Mouse (Mus musculus) v-Abl transformed pro-B cells (cell line): ENCODE measurements around the gene Slc9a8.

ENCODE experiments used
- in situ Hi-C, 2 experiments: fragments of 400-800 bp; cut with MboI; formaldehyde crosslinking; loops; one replicate each; pipeline ENCODE4 v1.15.1; 2025; ENCODE audit not compliant: unreplicated experiment in 2 of 2

Gene Slc9a8

DNA sequence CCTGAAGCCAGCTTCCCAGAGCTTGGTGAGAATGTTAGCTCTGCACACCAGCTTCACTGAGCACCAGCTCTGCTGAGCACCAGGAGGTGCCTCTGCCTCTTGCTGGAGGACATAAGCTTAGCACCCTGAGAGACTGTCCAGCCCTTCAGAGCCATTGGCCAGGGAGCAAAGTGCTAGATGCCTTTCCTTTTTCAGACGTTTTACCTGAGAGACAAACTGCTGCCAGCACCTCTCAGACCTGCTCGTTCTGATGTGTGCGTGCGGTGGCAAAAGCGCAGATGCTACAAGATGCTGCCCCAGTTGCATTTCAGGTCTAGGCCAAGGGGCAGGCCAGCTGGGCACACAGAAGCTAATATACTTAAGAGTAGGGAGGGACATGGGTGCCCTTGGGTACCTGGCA, 54.1 kb downstream of the Slc9a8 start:
- in situ Hi-C loops, result no loop called here

DNA sequence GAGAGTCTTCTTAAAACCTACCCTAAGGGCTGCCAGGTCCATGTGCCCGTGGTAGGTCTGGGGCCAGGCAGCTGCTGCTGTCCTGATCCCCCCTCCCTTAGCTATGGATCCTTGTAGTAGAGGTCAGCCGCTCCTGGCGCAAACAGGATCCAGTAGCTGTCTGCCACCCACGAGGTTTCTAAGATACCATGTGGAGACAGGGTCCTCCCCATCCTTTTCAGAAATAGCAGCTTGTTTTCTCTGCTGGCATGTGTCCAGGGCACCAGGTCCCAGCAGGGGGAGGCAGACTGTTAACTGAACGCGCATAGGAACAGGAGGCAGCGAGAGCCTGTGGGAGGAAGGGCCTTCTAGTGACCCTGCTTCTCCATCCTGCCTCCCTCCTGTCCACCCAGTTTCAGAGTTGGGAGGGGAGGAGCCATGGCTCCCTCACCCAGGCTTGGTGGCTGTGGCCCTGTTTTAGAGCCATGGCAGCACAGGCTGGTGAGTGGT, 54.7 kb downstream of the Slc9a8 start:
- in situ Hi-C loops, result no loop called here

DNA sequence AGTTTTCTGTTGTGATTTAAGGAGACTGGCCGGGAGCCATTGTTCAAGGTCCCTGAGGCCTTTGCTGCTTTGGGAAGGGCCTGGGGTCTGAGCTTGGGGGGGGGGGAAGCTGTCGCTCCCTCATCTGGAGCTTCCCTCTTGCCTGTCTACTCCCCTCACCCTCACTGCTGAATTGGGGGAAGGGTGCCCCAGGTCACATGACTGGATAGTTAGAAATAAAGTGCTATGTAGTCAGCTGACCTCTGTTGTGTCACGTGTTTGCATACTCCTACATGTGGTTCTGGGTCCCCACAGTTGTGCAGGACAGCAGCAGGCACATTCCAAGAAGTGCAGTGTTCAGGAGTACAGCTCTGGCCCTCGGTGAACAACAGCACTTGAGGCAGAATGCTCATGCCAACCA, 55.2 kb downstream of the Slc9a8 start:
- in situ Hi-C loops, result no loop called here

DNA sequence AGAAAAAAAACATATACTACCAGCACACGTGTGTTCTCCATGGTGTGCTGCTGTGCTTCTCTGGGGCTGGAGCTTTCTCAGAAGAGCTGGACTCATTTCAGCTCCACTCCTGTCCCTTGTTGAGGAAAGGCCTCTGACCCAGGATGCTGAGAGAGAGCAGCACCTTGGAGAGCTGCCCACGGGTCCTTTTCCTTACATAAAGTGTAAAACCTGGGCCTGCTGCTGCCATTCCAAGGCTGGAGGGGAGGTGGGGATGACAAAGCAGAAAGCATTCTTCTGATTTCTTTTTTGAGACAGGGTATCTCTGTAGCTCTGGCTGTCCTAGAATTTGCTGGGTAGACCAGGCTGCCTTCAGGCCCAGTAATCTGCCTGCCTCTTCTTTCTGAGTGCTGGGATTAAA, 56.6 kb downstream of the Slc9a8 start:
- in situ Hi-C loops, result no loop called here

DNA sequence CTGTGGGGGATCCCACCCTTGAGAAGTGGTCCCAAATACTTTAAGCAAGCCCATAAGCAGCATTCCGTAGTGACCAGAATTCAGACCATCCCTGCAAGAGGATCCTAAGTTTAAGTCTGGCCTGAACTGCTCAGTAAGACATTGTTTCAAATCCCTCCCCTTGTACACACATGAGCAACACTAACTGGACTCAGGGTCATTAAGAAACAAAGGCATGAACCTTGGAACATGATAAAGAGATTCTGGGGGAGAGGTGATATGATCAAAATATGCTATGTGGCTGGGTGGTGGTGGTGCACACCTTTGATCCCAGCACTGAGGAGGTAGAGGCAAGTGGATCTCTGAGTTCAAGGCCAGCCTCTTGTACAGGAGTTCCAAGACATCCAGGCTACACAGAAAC, 58.0 kb downstream of the Slc9a8 start:
- in situ Hi-C loops, result no loop called here

DNA sequence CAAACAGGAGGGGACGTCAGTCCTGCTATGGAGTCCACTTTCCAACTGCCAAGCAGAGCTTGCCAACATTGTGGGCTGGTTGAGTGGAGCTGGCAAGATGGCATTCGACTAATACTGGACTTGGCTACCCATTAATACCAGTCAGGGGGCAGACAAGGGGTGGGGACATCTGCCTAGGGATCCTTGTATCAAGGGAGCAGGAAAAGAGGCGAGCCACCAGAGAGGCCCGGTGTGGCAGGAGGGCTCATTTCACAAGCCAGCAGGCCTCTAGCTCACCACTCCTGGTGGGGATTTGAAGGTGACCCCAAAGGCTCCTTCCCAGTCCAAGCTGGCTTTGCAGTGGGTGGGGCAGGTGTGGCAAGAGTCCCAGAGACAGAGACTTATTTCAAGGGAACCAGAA, 61.2 kb downstream of the Slc9a8 start:
- in situ Hi-C loops, result no loop called here

DNA sequence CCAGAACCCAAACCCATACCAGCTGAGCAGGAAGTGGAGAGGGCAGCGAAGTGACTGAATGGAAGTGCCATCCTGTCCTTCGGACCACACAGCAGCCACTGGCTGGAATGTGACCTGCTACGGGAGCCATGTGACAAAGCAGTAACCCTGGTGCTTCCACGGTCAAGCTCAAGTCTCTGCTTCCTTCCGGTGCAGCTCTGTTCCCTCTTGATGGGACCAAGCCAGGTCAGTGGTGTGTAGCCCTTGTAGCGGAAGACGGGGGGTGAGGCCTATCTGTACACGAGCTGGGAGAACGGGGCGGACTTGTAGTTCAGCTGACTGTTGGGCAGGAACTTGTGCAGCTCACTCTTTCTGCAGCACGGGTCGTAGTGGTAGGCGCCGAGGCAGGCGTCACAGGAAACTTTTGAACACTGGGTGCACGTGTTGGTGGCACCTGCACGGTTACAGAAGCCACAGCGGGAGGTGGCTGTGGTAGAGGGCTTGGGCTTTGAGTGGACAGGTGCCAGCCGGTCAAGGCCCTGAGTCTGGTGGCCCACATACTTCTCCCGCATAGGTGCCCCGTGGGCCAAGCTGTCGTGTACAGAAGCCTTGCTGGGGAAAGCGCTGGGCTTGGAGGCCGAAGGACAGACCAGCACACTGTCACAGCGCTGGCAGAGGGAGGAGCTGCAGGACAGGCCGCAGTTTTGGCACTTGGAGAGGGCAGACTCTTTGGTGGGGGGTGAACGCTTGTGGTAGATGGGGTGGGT, 61.7 kb downstream of the Slc9a8 start:
- in situ Hi-C loops, result no loop called here

DNA sequence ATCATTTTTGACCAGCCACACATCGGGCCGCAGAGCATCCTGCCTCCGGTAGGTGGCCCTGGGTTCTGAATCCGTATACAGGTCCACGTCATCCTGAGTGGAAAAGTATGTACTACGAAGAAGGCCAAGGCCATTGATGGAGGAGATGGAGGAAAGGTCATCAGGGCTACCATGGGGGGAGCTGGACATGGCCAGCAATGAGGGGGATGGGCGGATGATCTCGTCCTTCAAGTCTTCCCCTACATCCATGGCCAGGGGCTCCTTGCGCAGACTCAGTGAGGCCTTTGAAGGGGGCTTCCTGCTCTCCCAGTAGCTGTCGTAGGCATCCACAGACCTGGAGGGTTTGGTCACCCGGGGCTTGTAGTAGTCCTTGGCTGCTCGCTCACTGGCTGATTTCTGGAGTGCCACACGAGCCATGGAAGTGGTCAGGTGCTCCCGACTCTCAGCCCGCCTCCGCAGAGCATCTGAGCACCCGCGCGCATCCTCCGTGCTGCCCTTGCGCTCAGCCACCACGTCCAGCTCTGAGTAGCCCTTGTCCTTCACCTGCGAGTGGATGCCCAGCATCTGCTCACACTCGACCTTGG, 62.4 kb downstream of the Slc9a8 start:
- in situ Hi-C loops, result no loop called here

DNA sequence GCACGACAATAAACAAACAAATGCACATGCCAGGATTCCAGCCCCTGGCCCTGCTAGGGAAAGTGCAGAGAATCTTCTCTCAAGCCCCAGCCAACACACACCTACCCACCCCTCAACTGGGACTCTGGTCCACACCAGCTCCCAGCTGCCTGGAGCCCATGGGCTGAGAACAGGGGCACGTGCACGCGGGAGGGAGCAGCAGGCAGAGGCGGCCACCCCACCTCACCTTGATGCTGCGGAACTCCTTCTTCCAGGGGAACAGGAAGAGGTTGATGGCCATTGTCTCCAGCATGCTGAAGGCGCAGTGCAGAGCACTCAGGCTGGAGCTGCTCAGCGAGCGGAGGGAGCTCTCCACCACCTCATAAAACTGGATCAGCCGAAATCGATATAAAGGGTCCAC, 63.4 kb downstream of the Slc9a8 start:
- in situ Hi-C loops, result no loop called here

DNA sequence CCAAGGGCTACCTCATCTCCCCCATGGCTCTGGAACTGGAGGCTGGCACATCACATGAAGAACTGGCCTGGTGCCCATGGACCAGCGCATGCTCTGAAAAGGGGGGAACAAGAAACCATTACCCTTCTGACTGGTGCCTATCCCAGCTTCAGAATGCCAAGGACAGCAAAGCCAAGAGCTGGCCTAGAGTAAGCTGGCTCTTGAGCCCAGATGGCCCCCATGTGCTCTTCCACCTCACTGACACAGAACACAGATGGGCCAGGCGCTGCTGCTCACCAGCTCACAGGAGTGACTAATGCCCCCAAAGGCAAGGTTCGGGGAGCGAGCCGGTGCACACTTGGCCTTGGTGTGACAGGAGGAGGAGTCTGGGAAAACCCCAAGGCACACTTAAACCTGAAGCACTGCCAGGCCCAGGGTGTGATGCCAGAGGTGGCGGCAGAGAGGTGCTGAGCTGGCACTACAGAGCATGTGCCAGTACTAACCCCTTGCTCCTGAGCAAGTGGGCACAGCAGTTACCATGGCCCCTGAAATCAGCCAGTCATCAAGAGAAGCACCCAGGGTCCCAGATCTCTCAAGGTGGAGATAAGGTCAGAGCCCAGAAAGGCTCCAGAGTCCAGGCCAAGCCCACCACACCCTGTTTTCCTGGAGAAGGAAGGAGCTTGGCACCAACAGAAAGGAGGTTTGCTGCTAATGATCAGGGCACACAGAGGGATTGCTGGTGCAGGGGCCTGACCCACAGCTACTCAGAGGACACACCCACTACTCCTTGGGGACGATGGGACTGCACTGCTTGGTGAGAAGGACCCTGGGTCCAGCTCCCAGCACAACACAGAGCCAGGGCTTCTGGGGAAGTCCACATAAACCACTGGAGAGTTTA, 64.2 kb downstream of the Slc9a8 start:
- in situ Hi-C loops, result no loop called here

DNA sequence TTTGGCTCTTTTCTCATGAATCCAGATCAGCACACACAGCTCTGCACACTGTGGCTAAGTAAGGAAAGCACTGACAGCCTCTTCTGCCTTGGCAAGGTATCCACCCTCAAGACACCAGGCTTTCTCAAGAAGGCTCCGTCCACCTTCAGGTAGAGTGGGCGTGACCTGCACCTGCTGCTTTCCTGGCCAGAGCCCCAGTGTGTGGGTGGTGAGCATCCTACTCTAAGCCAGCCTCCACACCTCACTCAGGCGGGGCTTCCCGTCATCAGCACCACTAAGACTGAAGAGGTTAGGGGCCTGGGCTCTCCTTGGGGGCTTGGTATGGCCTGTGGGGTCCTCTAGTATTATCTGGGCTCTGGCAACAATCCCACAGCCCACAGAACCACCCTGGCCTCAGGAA, 65.1 kb downstream of the Slc9a8 start:
- in situ Hi-C loops, result no loop called here

DNA sequence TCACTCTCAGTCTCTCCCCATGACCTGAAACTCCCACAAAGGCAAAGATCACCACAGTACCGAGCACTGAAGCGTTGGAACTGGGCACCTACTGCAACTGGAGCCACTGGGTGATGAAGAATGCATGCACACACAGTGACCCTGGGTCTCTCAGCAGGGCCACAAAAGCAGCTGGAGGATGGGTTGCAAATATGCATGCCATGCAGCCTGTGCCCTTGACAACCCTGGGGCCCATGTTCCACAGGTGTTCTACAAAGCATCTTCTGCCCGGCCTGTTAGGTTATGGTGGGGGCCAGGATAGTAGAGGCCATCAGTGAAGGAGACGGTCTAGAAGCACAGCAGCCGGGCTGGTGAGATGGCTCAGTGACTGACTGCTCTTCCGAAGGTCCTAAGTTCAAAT, 66.0 kb downstream of the Slc9a8 start:
- in situ Hi-C loops, result no loop called here

DNA sequence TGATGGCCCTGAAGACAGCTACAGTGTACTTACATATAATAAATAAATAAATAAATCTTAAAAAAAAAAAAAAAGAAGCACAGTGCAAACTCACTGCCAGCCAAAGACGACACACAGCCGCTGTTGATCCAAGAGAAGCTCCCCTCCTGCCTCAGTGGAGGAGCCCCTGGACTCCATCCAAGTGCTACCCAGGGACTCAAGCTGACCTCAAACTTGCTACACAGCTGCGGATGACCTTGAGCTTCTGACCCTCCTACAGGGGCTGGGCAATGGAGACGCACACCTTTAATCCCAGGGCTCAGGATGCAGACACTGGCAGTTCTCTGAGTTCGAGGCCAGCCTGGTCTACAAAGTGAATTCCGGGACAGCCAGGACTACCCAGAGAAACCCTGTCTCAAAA, 66.5 kb downstream of the Slc9a8 start:
- in situ Hi-C loops, result no loop called here

DNA sequence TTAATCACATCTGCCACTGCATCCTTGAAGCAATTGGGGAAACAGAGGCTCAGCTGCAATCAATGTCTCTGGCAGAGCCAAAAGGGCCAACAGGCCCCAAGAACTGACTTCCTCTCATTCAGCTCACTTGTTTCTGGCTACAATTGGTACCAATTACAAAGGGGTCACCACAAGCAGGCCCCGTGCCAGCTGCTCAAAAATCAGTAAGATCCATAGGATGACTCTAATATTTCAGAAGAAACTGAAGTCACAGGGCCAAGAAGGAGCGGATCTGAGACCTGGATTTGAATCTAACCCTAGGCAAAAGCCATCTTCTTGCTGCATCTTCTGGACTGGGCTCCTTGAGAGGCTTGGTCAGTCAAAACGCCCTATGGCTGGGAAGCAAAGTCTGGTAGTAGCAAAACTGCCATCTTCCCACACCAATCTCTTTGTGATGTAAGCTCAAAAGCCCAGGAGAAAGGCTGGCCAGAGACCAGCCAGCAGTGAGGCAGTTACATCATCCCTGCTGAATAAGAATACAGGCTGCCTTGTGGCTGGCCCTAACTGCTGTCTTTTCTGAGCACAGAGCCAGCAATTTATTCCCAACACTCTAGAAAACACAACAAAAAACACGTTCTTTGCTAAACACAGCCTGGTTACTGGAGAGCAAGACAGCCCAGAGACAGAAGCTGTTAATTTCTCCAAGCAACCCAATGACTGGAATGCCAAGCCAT, 69.5 kb downstream of the Slc9a8 start:
- in situ Hi-C loops, result loop anchor here (5.0 kb wide), 1 partner anchor 69 kb away; the partner anchor contains the start of gene Slc9a8 (in 2 of the 2)

DNA sequence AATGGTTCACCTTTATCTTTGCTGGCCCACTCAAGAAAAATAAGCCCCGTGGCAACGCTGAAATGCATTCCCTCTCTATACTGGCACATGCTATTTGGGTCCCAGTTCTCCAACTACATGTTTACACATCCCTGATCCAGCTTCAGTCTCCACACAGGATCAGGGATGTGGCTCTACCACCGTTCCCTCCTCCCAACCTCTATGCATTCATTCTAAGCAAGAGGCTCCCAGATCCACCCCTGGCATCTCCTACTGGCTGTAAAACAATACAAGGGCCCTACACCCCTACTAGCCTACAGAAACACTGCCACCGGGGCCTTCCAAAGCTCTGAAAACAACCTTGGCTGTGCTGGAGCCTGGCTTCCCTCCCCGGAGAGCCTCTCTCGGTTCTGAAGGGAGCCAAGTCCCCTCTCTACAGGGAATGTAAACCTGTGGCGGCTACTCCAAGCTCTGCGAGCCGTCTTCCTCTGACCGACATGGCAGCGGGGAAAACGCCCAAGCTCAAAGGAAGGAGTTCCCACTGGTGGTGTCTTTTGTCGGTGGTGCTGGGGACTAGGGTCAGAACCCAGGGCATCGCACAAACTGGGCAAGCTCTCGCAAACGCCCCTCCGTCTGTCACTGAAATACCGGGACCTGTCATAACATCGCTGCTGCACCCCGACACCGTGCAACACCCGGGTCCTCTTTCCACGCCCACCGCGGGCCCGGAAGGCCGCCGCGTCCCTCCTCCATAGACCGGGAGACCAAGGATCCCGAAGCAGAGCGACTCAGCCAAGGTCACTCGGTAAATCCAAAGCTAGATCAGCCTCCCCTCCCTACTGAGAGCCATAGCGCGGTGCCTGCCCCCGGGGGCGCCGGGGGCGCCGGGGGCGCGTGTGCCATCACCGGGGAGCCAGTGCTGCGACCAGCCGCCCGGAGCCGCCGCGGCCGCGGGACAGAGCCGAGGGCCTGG, 70.5 kb downstream of the Slc9a8 start, which contains the start of gene Rnf114:
Rnf114 (plus strand) TSS at position 889 of the 952 bp plus-strand sequence.
- in situ Hi-C loops, result loop anchor here (5.0 kb wide), 1 partner anchor 70 kb away; the partner anchor contains the start of gene Slc9a8 (in 2 of the 2)

DNA sequence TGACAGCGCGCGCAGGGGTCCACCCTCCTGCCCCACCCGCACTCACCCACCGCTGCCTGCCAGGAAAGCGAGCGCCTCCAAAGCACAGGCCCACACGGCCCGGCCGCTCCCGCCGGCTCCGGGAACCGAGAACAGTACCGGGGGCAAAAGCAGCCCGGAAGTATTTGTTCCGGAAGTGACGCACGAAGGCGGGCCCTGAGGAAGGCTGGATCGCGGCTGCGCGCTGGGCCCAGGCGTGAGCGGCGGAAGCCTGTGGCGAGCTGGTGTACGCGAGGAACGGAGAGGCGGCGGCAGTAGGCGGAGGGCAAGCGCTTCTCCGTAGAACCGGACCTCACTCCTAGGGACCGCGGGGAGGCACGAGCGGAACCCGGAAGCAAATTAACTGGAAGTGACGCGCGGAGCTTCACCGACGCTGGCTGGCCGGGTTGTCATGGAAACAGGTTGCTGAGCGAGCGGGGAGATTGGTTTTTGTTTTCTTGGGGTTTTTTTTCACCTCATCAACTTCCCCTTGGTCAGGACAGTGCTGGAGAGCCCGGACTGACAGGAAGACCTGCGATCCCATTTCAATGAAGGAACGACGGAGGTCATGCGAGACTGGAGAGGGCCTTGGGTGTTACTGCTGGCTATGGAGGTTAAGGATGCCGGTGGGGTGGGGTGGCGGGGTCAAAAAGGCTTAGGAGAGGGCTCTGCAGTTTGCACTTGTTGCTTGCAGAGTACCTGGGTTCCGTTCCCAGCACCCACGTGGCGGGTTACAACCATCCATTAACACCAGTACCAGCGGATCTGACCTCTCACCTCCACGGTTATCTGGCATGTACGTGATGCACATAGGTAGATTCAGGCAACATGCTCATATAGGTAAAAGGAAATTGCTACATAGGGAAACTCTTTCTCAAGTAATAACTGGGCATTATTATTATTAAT, 71.5 kb downstream of the Slc9a8 start, which contains the start of gene Spata2:
Spata2 (minus strand) TSS at position 175 of the 924 bp plus-strand sequence.
- in situ Hi-C loops, result loop anchor here (5.0 kb wide), 1 partner anchor 71 kb away; the partner anchor contains the start of gene Slc9a8 (in 2 of the 2)

DNA sequence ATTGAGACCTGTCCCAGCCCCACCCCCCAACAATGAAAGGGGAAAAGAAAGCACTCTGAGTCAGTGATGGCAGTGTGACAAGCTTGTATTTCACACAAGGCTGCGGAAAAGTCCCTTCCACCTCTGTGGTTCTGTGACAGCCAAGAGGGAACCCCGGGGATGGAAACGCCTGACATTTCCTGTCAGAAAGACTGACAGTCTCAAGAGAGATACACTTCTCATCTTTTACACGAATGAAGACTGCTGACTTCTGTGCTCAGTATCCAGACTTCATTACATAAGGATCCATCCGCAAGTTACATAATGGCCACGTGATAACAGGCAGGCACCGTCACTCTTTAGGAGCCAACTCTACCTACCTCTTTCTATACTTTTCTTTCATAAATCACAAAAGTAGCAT, 74.9 kb downstream of the Slc9a8 start:
- in situ Hi-C loops, result loop anchor here in 1 of 2 experiments (5.0 kb wide), 1 partner anchor 36 kb away; no protein-coding TSS in a partner anchor

DNA sequence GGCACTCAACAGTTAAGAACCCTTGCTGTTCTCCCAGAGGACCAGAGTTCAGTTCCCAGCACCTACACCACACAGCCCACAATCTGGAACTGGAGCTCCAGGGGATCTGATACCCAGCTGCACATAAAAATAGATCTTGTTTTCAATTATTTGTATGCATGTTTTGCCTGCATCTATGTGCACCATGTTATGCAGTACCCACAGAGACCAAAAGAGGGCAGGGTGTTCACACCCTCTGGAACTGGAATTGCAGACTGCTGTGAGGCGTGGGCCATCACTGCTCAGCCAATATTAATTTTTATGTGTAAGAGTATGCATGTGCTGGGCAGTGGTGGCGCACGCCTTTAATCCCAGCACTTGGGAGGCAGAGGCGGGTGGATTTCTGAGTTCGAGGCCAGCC, 75.8 kb downstream of the Slc9a8 start:
- in situ Hi-C loops, result loop anchor here in 1 of 2 experiments (5.0 kb wide), 1 partner anchor 35 kb away; no protein-coding TSS in a partner anchor
